Mouse (Mus musculus): ENCODE measurements at regions not wholly inside any gene's neighbourhood (a gene's known extent, or its start where the extent isn't known, plus 50 kb on each side); places are given as distances from the start of the nearest gene placed in this dataset.

DNA sequence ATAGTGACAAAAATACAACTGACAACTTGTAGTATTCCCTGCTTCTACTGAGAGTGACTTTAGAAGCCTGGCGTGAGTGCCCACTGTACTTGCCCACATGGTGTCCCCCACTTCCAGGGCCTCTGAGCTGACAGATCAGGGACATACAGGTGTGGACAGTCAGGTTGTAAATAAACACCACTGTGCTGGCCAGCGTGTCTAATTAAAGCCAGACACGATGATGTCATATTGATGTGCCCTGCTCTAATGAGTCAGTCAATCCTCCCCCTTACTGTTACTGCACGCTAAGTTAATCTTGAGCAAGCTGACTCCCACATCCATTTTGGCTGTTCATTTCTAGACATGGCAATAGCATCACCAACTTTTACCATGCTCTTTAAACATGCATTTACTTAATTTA, 164.7 kb downstream of the Pmp22 start:
- DNase-seq (ENCODE audit: extremely low read depth, low read depth, low spot score), result no peak
- H3K9ac ChIP-seq (ENCODE audit: low read depth, low read length), result no peak overlapping the region
- H3K4me3 ChIP-seq (ENCODE audit: insufficient read depth, low read depth, low read length), result no peak overlapping the region
- no peaks in the 10 kb centered on the region; the same call in 1 of the 2 replicates for H3K4me1 ChIP-seq (ENCODE audit: control insufficient read depth, insufficient read depth, low read length)
- H3K27ac ChIP-seq (replicated peaks; ENCODE audit: insufficient read depth, low read depth, low read length), result no peak overlapping the region
- TF ChIP-seq POLR2A (IDR thresholded peaks at IDR 0.05; ENCODE audit: extremely low read depth, insufficient read depth, low read length) (no peak), CTCF (IDR thresholded peaks at IDR 0.05; ENCODE audit: low read depth, low read length) (no peak)
- no peaks in the 10 kb centered on the region for H3K27me3 ChIP-seq (ENCODE audit: control insufficient read depth, insufficient read depth, low read length)
- no peaks in the 10 kb centered on the region for H3K79me2 ChIP-seq (ENCODE audit: control insufficient read depth, insufficient read depth, low read length)
- H3K36me3 ChIP-seq (ENCODE audit: control insufficient read depth, insufficient read depth, low read length), result no peaks in the 10 kb centered on the region
- WGBS, result 86% methylated on average over 4 of the region's 4 CpGs

DNA sequence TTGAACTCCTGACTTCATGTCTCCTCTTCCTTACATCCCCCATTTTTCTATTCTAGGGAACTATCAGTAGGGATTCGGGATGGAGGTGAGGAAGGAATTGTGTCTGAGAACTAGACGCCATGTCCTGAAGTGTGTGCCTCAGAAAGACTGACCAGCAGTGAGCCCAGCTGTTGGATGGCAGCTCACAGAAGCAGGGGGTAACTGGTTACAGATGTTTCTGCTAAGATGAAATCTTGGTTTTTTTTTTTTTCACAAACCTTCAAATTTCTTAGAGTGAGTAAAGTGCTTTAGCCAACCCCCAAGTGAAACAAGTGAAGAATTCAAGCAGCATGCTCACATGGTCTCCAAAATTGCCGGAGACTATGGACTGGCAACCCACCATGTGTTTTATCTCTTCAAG, 165.7 kb downstream of the Pmp22 start:
- Histone ChIP-seq H3K27me3 (ENCODE audit: control insufficient read depth, insufficient read depth, low read length) (no peaks in the 10 kb centered on the region), H3K27ac (replicated peaks; ENCODE audit: insufficient read depth, low read depth, low read length) (no peak overlapping the region), H3K36me3 (ENCODE audit: control insufficient read depth, insufficient read depth, low read length) (no peaks in the 10 kb centered on the region), H3K4me1 (ENCODE audit: control insufficient read depth, insufficient read depth, low read length) (no peaks in the 10 kb centered on the region; the same call in 1 of the 2 replicates), H3K4me3 (ENCODE audit: insufficient read depth, low read depth, low read length) (no peak overlapping the region), H3K79me2 (ENCODE audit: control insufficient read depth, insufficient read depth, low read length) (no peaks in the 10 kb centered on the region), H3K9ac (ENCODE audit: low read depth, low read length) (no peak overlapping the region)
- 93% methylated on average over 3 of the region's 3 CpGs for WGBS
- DNase-seq (ENCODE audit: extremely low read depth, low read depth, low spot score), result no peak
- TF ChIP-seq POLR2A (IDR thresholded peaks at IDR 0.05; ENCODE audit: extremely low read depth, insufficient read depth, low read length) (no peak), CTCF (IDR thresholded peaks at IDR 0.05; ENCODE audit: low read depth, low read length) (no peak)

DNA sequence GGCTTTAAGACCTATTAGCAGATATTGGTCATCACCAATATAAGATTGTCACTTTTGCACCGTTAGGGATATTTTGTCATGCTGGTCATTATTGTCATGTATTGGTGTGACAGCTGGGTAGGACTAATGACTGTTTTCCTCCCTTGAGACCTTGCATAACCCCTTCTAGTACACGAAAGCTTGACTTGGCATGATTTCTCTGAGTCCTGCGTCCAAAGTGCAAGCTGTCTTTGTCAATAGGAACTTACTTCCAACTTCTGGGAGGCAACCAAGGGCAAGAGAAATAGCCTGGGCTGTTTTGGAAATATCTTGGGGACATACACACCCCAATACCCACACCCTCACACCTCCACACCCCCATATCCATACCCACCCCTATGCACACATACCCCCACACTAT, 167.7 kb downstream of the Pmp22 start:
- peak; percentile 57 for DNase-seq (ENCODE audit: extremely low read depth, low read depth, low spot score)
- Histone ChIP-seq H3K27me3 (ENCODE audit: control insufficient read depth, insufficient read depth, low read length) (no peaks in the 10 kb centered on the region), H3K9ac (ENCODE audit: low read depth, low read length) (no peak overlapping the region), H3K79me2 (ENCODE audit: control insufficient read depth, insufficient read depth, low read length) (no peaks in the 10 kb centered on the region), H3K36me3 (ENCODE audit: control insufficient read depth, insufficient read depth, low read length) (no peaks in the 10 kb centered on the region), H3K4me1 (ENCODE audit: control insufficient read depth, insufficient read depth, low read length) (no peaks in the 10 kb centered on the region; the same call in 1 of the 2 replicates), H3K4me3 (ENCODE audit: insufficient read depth, low read depth, low read length) (no peak overlapping the region), H3K27ac (replicated peaks; ENCODE audit: insufficient read depth, low read depth, low read length) (no peak overlapping the region)
- TF ChIP-seq POLR2A (IDR thresholded peaks at IDR 0.05; ENCODE audit: extremely low read depth, insufficient read depth, low read length) (no peak), CTCF (IDR thresholded peaks at IDR 0.05; ENCODE audit: low read depth, low read length) (no peak)
- 42% methylated on average over 3 of the region's 3 CpGs for WGBS

DNA sequence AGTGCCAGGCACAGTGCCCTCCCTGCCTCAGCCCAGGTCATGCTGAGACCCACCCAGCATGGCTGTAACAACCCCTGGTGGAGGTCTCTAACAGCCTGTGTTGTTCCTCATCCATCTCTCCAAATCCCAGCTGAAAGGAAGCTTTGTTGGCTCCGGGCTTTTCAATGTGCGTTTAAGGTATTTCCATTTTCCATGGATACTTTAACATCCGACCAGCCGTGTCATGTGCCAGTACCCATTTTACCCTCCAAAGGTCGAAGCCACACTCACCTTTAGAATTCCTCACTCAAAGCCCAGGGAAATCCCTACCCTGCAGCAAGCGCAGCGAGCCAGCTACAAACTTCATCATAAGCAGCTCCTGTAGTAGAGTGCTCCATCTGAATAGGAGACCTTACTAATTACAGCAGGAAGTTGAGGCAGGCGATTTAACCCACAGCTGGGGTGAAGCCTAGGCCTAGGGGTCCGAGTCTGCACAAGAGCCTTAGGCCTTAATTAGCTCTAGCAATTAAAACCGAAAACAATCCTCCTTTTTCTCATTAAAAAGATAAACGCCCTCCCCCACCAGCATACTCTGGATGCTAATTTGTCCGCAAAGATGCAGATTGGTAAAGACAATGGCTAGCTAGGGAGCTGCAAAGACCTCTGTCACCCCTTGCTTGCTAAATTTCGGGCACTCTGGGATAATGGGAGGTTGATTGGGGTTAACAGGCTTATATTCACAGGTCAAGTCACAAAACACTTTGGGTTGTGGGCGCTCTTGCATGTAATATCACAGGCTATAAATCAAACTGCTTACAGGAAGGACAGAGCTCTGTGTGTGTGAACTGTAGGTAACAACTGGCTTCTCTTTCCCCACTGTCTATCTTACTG, 171.2 kb downstream of the Pmp22 start:
- Histone ChIP-seq H3K27ac (replicated peaks; ENCODE audit: insufficient read depth, low read depth, low read length) (no peak overlapping the region), H3K27me3 (ENCODE audit: control insufficient read depth, insufficient read depth, low read length) (no peaks in the 10 kb centered on the region), H3K4me1 (ENCODE audit: control insufficient read depth, insufficient read depth, low read length) (no peaks in the 10 kb centered on the region; the same call in 1 of the 2 replicates), H3K79me2 (ENCODE audit: control insufficient read depth, insufficient read depth, low read length) (no peaks in the 10 kb centered on the region), H3K36me3 (ENCODE audit: control insufficient read depth, insufficient read depth, low read length) (no peaks in the 10 kb centered on the region), H3K4me3 (ENCODE audit: insufficient read depth, low read depth, low read length) (no peak overlapping the region), H3K9ac (ENCODE audit: low read depth, low read length) (no peak overlapping the region)
- no peak for TF ChIP-seq CTCF (IDR thresholded peaks at IDR 0.05; ENCODE audit: low read depth, low read length)
- TF ChIP-seq POLR2A (IDR thresholded peaks at IDR 0.05; ENCODE audit: extremely low read depth, insufficient read depth, low read length), result no peak
- 71% methylated on average over 14 of the region's 14 CpGs for WGBS
- no peak for DNase-seq (ENCODE audit: extremely low read depth, low read depth, low spot score)

DNA sequence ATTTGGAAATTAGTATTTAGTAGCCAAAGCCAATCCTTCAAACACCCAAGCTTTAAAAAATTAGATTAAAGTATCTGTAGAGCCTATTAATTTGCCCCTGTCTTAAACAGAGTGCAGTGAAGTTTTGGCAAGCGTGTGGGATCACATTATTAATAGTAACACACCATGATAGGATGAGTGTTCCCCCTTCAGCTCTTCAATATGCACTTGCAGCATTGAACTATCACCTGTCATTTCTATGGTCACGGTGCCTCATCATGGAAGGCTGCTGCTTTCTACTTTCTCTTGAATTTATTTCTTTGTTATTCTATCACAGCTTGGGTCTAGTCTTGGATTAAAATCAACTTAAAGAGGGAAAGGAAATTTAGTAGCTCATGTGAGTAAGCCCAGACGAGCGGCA, 196.4 kb downstream of the Pmp22 start:
- H3K27ac ChIP-seq (replicated peaks; ENCODE audit: insufficient read depth, low read depth, low read length), result no peak overlapping the region
- 88% methylated on average over 4 of the region's 4 CpGs for whole genome bisulfite sequencing
- TF ChIP-seq POLR2A (IDR thresholded peaks at IDR 0.05; ENCODE audit: extremely low read depth, insufficient read depth, low read length) (no peak), CTCF (IDR thresholded peaks at IDR 0.05; ENCODE audit: low read depth, low read length) (no peak)

DNA sequence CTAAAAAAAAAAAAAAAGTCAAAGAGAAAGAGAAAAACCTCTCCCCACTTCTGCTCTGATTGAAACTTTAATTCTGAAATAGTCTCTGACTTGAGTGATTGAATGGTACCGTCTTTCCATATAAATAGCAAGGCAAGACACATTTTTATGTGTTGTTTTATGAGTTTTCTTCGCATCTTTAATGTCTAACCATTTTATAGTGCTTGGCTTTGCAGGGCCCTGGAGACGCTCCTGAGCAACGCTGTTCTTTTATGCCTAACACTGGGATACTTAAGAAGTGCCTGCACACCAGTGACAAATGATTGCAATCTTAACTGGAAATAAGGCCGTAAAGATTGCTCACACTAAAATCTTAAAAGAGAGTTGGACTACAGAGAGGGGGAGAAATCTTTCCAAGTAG, 198.1 kb downstream of the Pmp22 start:
- H3K36me3 ChIP-seq (ENCODE audit: control insufficient read depth, insufficient read depth, low read length), result no peaks in the 10 kb centered on the region
- WGBS, result 86% methylated on average over 5 of the region's 5 CpGs
- H3K9ac ChIP-seq (ENCODE audit: low read depth, low read length), result no peak overlapping the region
- DNase-seq (ENCODE audit: extremely low read depth, low read depth, low spot score), result no peak
- no peaks in the 10 kb centered on the region for H3K79me2 ChIP-seq (ENCODE audit: control insufficient read depth, insufficient read depth, low read length)
- H3K27ac ChIP-seq (replicated peaks; ENCODE audit: insufficient read depth, low read depth, low read length), result no peak overlapping the region
- no peak overlapping the region for H3K4me3 ChIP-seq (ENCODE audit: insufficient read depth, low read depth, low read length)
- H3K27me3 ChIP-seq (ENCODE audit: control insufficient read depth, insufficient read depth, low read length), result no peaks in the 10 kb centered on the region
- TF ChIP-seq POLR2A (IDR thresholded peaks at IDR 0.05; ENCODE audit: extremely low read depth, insufficient read depth, low read length) (no peak), CTCF (IDR thresholded peaks at IDR 0.05; ENCODE audit: low read depth, low read length) (no peak)
- no peaks in the 10 kb centered on the region for H3K4me1 ChIP-seq (ENCODE audit: control insufficient read depth, insufficient read depth, low read length)

More for the DNA sequence above, 196.4 kb downstream of the Pmp22 start:
- Histone ChIP-seq H3K4me3 (ENCODE audit: insufficient read depth, low read depth, low read length) (no peak overlapping the region), H3K9ac (ENCODE audit: low read depth, low read length) (no peak overlapping the region), H3K79me2 (ENCODE audit: control insufficient read depth, insufficient read depth, low read length) (no peaks in the 10 kb centered on the region), H3K4me1 (ENCODE audit: control insufficient read depth, insufficient read depth, low read length) (no peaks in the 10 kb centered on the region), H3K27me3 (ENCODE audit: control insufficient read depth, insufficient read depth, low read length) (no peaks in the 10 kb centered on the region), H3K36me3 (ENCODE audit: control insufficient read depth, insufficient read depth, low read length) (no peaks in the 10 kb centered on the region)
- no peak for DNase-seq (ENCODE audit: extremely low read depth, low read depth, low spot score)
